Mouse (Mus musculus) MEL (cell line): ENCODE measurements at regions not wholly inside any gene's neighbourhood (a gene's known extent, or its start where the extent isn't known, plus 50 kb on each side); places are given as distances from the start of the nearest gene placed in this dataset.

ENCODE experiments used
- DNase-seq: peaks from one replicate; pipeline ENCODE4 v3.0.0; 2011; ENCODE audit warnings: low read depth, low spot score
- H3K27ac ChIP-seq: 2 replicates; pipeline ENCODE4 v1.5.1; 2012; ENCODE audit warnings: low read depth, mild to moderate bottlenecking, control low read depth, low read length, moderate library complexity; ENCODE audit not compliant: control insufficient read depth
- H3K27me3 ChIP-seq, 2 experiments: fragments of 150-350 bp in 1 of 2; sonication (generic) in 1 of 2; 2 replicates each; pipeline ENCODE4 v1.6.1; 2012; ENCODE audit warnings: low read length in 2 of 2, mild to moderate bottlenecking in 2 of 2, improper control_type of control experiment in 1 of 2, moderate library complexity in 1 of 2; ENCODE audit not compliant: insufficient read depth in 2 of 2, control insufficient read depth in 1 of 2
- H3K36me3 ChIP-seq, 2 experiments: 2 replicates each; pipeline ENCODE4 v1.6.1; 2012 to 2014; ENCODE audit warnings: low read length in 2 of 2, improper control_type of control experiment in 1 of 2, inconsistent platforms in 1 of 2, mild to moderate bottlenecking in 1 of 2; ENCODE audit not compliant: insufficient read depth in 2 of 2, control insufficient read depth in 1 of 2
- H3K4me1 ChIP-seq, 2 experiments: fragments of 150-350 bp in 1 of 2; sonication (generic) in 1 of 2; 2 replicates each; pipeline ENCODE4 v1.6.1; 2012; ENCODE audit warnings: low read length in 2 of 2, improper control_type of control experiment in 1 of 2, mild to moderate bottlenecking in 1 of 2; ENCODE audit not compliant: insufficient read depth in 2 of 2, control insufficient read depth in 1 of 2
- H3K4me3 ChIP-seq, 2 experiments: fragments of 150-350 bp in 1 of 2; sonication (generic) in 1 of 2; 2 replicates each; pipeline ENCODE4 v1.5.1; 2012; ENCODE audit warnings: low read depth in 2 of 2, low read length in 2 of 2, mild to moderate bottlenecking in 2 of 2, moderate library complexity in 2 of 2, control low read depth in 1 of 2, improper control_type of control experiment in 1 of 2; ENCODE audit not compliant: control insufficient read depth in 1 of 2, insufficient read depth in 1 of 2
- H3K79me2 ChIP-seq: 2 replicates; pipeline ENCODE4 v1.6.1; 2012; ENCODE audit warnings: mild to moderate bottlenecking, low read length, moderate library complexity; ENCODE audit not compliant: control insufficient read depth, poor library complexity, insufficient read depth
- H3K9ac ChIP-seq: 2 replicates; pipeline ENCODE4 v1.6.1; 2012; ENCODE audit warnings: low read depth, mild to moderate bottlenecking, control low read depth, low read length, moderate library complexity; ENCODE audit not compliant: control insufficient read depth, poor library complexity, severe bottlenecking
- H3K9me3 ChIP-seq: fragments of 150-350 bp; sonication (generic); replicated peaks from 2 replicates; pipeline ENCODE4 v1.6.1; 2012; ENCODE audit warnings: mild to moderate bottlenecking, low read length, improper control_type of control experiment, moderate library complexity; ENCODE audit not compliant: insufficient read depth
- HCFC1 ChIP-seq: IDR thresholded peaks from 2 replicates; pipeline ENCODE4 v1.6.1; 2012; ENCODE audit warnings: low read depth, mild to moderate bottlenecking, inconsistent platforms, low read length, improper control_type of control experiment, moderate library complexity
- JUND ChIP-seq: IDR thresholded peaks from 2 replicates; pipeline ENCODE4 v1.6.1; 2011; ENCODE audit warnings: low read depth, mild to moderate bottlenecking, improper control_type of control experiment, low read length
- MXI1 ChIP-seq: IDR thresholded peaks from 2 replicates; pipeline ENCODE4 v1.6.1; 2011; ENCODE audit warnings: mild to moderate bottlenecking, low read depth, low read length, improper control_type of control experiment
- MYB ChIP-seq: IDR thresholded peaks from 2 replicates; pipeline ENCODE4 v1.6.1; 2011; ENCODE audit warnings: mild to moderate bottlenecking, low read depth, low read length, improper control_type of control experiment
- NRF1 ChIP-seq: IDR thresholded peaks from 2 replicates; pipeline ENCODE4 v1.6.1; 2014; ENCODE audit warnings: low read depth, mild to moderate bottlenecking, inconsistent platforms, low read length, improper control_type of control experiment, moderate library complexity; ENCODE audit not compliant: poor library complexity, insufficient read depth, severe bottlenecking
- POLR2AphosphoS2 ChIP-seq: IDR thresholded peaks from 2 replicates; pipeline ENCODE4 v1.6.1; 2011; ENCODE audit warnings: low read length, improper control_type of control experiment
- POLR2AphosphoS5 ChIP-seq: IDR thresholded peaks from 2 replicates; pipeline ENCODE4 v1.6.1; 2012; ENCODE audit warnings: low read depth, borderline replicate concordance, mild to moderate bottlenecking, inconsistent platforms, low read length, moderate library complexity, mixed read lengths
- TCF12 ChIP-seq: IDR thresholded peaks from 2 replicates; pipeline ENCODE4 v1.6.1; 2014; ENCODE audit warnings: low read depth, mild to moderate bottlenecking, inconsistent platforms, low read length, improper control_type of control experiment, moderate library complexity
- UBTF ChIP-seq: IDR thresholded peaks from 2 replicates; pipeline ENCODE4 v1.6.1; 2012; ENCODE audit warnings: low read depth, mild to moderate bottlenecking, inconsistent platforms, low read length, improper control_type of control experiment, moderate library complexity, borderline replicate concordance; ENCODE audit not compliant: insufficient read depth
- ZKSCAN1 ChIP-seq: IDR thresholded peaks from 2 replicates; pipeline ENCODE4 v1.6.1; 2012; ENCODE audit warnings: low read depth, mild to moderate bottlenecking, inconsistent platforms, low read length, improper control_type of control experiment, moderate library complexity
- ZMIZ1 ChIP-seq: IDR thresholded peaks from 2 replicates; pipeline ENCODE4 v1.6.1; 2012; ENCODE audit warnings: low read depth, mild to moderate bottlenecking, inconsistent platforms, low read length, improper control_type of control experiment, moderate library complexity

DNA sequence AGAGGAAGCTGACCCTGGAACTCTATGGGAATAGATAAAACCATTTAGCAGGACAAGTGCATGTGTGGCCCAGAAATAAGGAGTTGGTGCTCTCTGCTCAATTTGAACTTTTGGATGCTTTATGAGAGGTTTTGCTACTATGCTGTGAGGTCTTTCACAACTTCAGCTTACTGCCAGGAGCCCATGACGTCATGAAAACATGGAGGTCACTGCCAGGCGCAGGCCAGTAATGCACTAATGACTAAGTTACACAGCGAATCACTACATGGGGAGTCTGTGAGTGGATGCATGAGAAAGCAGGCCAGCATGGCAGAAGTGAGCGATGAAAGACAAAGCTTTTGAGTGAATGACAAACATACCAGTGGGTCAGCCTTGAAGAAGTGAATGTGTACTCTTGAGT, 93.9 kb upstream of the Rtl1 start:
- no peak for DNase-seq
- Histone ChIP-seq H3K27me3 (no peaks in the 10 kb centered on the region), H3K4me1 (no peaks in the 10 kb centered on the region), H3K9me3 (no peaks in the 10 kb centered on the region), H3K36me3 (no peaks in the 10 kb centered on the region), H3K27ac (no peak overlapping the region), H3K9ac (no peak overlapping the region), H3K4me3 (no peak overlapping the region), H3K79me2 (no peaks in the 10 kb centered on the region)
- TF ChIP-seq ZMIZ1: no peak
- TF ChIP-seq UBTF: no peak
- no peak for TF ChIP-seq POLR2AphosphoS5

DNA sequence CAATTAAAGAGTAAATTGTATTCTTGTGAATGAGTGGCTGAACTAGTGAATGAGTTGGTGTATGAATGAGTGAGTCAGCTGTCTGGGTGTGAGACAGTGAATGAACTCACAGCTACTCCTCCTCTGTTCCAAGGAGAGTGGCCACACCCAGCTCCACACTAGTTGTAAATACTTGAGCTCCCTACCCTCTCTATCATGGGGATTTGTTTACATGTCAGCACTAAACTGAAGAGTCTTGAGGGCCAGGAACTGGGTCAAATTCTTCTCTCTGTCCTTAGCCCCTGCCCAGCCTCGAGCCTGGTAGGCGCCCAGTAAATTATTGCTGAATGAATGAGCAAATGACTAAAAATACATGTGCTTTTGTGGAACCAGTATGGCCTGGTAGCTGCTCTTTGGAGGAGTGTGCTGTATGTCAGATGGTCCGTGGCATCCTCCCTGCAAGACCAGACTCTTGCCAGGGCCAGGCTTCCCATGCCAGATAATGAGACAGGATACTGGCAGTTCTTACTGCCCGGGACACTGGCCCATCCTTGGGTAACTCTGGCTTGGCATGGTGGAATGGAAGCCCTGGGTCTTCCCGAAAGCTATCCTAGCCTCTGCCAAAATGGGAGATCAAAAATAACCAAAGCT, 94.8 kb upstream of the Rtl1 start:
- no peak for TF ChIP-seq NRF1
- no peak overlapping the region for H3K27ac ChIP-seq
- H3K9ac ChIP-seq: no peak overlapping the region
- H3K9me3 ChIP-seq: no peaks in the 10 kb centered on the region
- no peaks in the 10 kb centered on the region for H3K27me3 ChIP-seq
- no peak overlapping the region for H3K4me3 ChIP-seq
- DNase-seq: no peak
- no peaks in the 10 kb centered on the region for H3K4me1 ChIP-seq
- no peaks in the 10 kb centered on the region for H3K79me2 ChIP-seq
- no peaks in the 10 kb centered on the region for H3K36me3 ChIP-seq

DNA sequence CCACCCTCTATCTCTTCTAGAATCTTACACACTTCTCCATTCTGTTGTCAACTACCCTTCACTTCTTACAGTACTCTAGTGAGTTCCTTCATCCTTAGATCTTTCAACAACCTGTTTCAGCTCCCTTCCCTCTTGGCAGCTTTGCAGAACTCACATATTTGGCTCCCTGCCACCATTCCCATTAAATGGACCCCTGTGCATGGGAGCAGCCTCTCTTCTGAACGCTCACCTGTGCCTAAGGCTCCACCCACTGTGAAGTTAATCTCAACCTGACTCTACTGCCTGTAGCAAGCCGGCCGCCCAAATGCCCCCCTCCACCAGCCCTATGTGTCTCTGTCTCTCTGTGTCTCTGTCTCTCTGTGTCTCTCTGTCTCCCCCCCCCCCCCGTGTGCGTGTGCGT, 106.7 kb upstream of the Rtl1 start:
- no peak overlapping the region for H3K4me3 ChIP-seq
- no peak overlapping the region for H3K9ac ChIP-seq
- H3K27me3 ChIP-seq: no peaks in the 10 kb centered on the region
- H3K9me3 ChIP-seq: no peaks in the 10 kb centered on the region
- H3K36me3 ChIP-seq: no peaks in the 10 kb centered on the region
- no peak for TF ChIP-seq UBTF
- no peak for TF ChIP-seq TCF12
- no peak for TF ChIP-seq MYB
- no peak for TF ChIP-seq ZKSCAN1
- TF ChIP-seq HCFC1: no peak
- TF ChIP-seq MXI1: no peak
- no peak for TF ChIP-seq POLR2AphosphoS2
- TF ChIP-seq JUND: no peak
- no peak for DNase-seq
- H3K79me2 ChIP-seq: no peaks in the 10 kb centered on the region
- no peaks in the 10 kb centered on the region for H3K4me1 ChIP-seq
- no peak overlapping the region for H3K27ac ChIP-seq
